Mouse (Mus musculus) spleen, adult 18-20 months (tissue): ENCODE measurements around the gene Bcl2l2.

Experiments used
- DNase-seq, 2 experiments: peaks; one replicate each; pipeline ENCODE4 v3.0.0; 2022; ENCODE audit warnings: mixed read lengths in 2 of 2

The Bcl2l2 gene

DNA sequence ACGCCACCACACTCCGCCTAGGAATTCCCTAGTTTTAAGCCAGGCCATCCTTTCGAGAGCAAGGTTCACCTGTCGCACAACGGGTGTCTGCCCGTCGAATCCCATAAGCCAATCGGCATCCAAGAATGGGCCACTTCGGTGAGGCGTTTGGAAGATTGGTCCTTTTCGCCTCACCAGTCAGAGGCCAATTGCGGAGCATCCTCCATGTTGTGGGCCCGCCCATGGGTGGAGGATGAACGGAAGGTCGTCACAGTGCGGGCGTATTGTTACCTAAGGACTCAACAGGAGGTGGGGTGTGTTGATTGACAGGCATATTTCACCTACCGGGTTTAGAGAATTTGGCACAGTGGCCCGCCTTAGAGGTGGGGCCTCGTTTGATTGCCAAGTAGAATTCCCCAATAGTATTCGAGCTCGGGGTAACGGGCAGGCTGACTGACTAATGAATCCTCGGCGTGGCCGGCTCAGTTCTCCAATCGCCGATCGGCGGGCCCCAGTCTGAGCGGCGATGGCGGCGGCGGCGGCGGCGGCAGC lies 10.5 kb downstream of the Bcl2l2 start:
- peak; percentile 93 to 94 for DNase-seq

DNA sequence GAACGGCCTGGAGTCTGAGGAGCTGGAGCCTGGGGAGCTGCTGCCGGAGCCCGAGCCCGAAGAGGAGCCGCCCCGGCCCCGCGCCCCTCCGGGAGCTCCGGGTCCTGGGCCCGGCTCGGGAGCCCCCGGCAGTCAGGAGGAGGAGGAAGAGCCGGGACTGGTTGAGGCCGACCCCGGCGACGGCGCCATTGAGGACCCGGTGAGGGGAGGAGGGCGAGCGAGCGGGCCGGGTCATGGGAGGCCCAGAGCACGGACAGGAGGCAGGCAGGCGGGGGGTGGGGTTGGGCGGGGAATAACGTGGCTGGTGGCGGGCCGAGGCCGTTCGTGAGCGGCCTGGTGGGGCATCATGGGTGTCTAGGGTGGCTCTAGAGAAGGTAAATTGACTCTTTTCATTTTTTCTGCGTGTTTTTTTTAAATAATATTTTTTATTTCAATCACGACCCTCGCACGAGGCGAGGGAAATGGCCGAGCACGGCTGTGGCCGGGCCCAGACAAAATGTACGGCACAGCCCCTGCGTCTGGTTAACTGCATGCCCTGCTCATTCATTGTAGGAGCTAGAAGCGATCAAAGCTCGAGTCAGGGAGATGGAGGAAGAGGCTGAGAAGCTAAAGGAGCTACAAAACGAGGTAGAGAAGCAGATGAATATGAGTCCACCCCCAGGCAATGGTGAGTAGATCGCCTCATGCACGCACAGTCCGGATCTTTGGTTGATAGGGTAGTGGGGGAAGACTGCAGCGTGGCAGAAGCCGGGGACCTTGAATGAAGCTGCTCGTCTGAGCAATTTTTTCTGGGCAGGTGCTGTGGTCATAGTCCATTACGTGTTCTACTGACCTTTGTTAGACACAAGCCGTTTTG lies 11.3 kb downstream of the Bcl2l2 start:
- DNase-seq, result peak in 1 of 2 experiments; percentile 60

DNA sequence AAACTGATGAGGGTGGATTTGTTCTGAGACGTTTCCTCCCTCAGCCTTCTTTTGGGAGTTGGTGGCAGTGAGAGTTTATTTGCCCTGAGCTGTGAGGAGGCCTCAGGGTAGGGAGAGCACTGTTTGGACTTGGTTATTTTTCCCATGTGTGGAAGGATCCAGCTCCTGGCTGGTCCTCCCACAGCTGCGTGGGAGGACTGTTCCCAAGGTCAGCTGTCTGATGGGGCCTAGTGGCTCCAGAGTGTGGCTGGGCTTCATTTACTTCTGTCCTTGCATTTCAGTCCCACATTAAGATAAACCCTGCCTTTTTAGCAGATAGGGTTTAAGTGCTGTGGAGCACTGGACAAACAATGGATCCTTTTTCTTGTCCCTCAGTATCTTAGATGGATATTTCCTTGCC lies 14.3 kb downstream of the Bcl2l2 start:
- no peak for DNase-seq

DNA sequence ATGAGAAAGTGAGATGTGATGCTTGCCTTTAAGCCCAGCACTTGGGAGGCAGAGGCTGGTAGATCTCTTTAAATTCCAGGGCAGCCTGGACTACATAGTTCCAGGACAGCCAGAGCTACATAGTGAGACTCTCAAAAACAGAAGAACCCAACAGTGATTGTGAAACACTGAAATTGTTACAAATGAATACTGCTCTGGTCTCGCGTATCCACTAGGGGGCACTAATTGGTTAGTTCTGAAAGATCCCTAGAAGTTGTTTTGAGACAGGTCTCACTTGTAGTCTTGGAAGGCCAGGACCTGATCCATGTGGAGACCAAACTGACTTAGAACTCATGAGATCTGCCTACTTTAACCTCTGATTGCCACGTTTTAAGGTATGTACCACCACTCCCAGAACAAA lies 17.2 kb downstream of the Bcl2l2 start:
- peak in 1 of 2 experiments; percentile 42 for DNase-seq

DNA sequence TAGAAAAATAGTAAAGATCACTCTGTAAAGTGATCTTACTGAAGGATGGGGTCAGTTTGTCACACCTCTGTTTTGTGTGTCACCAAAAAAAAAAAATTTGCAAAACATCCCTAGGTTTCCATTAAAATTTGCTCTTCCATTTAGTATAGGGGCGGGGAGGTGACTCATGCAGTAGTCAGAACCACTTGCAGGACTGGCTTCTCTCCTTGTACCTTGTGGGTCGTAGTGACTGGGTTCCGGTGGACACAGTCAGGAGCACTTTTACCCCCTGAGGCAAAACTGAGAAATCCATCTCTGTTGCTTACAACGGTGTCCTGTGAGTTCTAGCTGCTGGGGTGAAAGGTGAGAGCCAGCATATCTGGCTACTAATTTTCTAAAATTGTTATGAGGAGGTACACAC lies 20.5 kb downstream of the Bcl2l2 start:
- no peak for DNase-seq

DNA sequence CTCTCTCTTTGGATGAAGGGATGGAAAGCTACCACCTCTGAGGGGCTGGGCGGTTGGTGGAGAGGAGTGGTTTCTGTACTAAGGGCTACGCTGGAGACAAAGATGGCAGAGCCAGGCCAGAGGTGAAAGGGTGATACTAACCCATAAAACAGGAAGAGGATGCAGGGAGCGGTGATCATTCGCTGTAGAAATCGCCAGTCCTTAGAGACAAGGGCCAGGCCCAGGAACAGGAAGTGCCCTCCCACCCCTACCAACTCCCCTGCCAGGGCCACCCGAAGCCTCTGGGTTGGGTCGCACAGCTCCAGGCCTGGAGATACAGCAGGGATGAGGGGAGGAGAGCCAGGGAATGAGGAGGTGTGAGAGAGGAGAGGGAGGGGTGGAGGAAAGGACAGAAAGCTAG lies 25.5 kb downstream of the Bcl2l2 start:
- no peak for DNase-seq

DNA sequence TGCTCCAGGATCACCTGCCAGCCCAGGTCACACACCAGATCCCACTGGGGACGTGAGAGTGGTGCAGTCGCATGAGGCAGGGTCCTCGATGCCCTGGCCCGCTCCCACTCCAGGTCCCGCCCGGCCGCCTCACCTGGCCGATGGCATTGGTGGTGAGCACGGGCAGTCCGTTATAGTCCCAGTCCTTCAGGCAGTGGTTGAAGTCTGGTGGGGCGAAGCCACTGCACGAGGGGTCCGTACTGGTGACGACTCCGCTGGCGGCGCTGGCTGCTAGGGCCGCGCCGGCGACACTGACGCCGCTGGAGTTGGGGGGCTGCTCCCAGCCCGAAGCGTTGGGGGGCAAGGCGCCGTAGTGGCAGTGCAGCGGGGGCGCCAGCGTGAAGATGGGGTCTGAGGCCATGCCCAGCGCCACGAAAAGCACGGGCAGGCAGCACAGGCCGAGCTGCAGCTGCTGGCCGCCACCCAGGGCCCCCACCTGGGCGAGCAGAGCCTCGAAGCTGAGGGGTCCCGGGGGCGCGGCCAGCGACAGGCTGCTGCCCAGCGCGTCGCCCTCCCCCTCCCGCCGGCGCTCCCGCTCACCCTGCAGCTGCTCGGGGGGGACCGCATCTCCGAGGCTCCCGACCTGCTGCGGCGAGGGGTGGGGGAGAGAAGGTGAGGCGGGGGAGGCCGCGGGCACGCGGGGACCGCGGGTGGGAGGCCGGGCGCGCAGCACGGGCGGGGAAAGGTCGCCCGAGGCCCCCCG lies 29.1 kb downstream of the Bcl2l2 start:
- no peak for DNase-seq

DNA sequence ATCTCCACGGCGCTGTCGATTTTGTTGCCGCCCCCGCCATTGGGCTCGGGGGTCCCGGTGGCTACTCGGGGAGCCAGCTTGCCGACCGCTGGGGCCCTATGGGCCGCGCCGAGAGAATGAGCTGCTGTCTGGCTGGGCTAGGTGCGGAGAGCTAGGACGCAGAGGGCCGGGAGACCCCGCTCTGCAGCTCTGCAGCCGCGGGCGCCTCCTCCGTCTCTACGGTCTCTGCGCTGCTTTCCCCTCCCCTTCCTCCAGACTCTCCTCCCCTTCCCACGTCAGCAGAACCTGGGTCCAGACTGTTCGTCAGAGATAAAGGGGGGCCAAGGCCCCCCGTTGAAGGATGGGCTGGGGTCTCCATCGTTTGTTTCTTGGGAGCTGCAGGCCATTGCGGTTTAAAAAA lies 29.7 kb downstream of the Bcl2l2 start, which contains the start of gene Slc22a17:
Gene Slc22a17 (minus strand): TSS at position 247 of the 400 bp plus-strand sequence.
- peak; percentile 35 to 53 for DNase-seq

DNA sequence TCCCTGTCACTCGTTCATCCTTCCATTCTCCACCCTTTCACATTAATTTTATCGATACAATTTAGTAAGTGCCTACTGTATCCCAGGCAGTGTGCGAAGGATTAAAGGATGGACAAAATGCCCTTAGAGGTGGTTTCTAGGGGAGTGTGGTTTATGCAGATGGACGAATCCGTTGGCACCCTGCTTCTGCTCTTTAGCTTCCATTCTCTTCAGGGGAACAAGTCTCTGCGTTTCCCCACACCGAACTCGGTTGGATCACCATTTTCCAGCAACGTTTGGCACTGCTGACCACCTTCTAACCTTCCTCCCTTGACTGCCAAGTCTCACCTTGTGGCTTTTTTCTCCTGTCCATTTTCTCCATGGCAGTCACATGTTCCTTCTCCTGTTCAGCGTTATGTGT lies 30.2 kb downstream of the Bcl2l2 start:
- DNase-seq, result no peak

DNA sequence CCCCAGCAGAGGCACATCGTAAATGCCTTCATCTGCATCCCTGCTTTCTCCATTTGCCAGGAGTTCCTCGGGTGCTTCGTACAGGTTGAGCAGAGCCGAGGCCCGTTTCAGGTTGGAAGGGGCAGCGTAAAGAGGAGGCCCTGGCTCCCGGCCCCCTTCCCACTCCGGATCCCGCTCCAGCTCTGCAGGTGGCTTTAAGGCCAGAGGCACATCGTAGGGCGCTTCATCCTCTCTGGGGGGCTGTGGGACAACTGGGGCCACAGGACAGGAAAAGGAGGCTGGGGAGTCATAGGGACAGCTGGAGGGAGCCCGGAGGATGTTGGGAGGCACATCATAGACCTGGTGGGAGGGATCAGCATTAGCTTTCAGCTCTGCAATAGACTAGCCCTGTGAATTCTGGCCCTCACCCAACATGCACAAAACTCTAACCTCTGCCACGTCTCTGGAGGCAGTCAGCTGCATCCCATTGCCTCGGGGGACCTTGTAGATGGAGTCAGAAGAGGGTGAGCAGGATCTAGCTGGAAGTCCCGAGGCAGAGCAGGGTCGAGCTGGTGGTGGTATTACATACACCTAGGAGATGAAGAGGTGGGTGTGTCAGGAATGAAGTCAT lies 37.0 kb downstream of the Bcl2l2 start:
- DNase-seq, result no peak

DNA sequence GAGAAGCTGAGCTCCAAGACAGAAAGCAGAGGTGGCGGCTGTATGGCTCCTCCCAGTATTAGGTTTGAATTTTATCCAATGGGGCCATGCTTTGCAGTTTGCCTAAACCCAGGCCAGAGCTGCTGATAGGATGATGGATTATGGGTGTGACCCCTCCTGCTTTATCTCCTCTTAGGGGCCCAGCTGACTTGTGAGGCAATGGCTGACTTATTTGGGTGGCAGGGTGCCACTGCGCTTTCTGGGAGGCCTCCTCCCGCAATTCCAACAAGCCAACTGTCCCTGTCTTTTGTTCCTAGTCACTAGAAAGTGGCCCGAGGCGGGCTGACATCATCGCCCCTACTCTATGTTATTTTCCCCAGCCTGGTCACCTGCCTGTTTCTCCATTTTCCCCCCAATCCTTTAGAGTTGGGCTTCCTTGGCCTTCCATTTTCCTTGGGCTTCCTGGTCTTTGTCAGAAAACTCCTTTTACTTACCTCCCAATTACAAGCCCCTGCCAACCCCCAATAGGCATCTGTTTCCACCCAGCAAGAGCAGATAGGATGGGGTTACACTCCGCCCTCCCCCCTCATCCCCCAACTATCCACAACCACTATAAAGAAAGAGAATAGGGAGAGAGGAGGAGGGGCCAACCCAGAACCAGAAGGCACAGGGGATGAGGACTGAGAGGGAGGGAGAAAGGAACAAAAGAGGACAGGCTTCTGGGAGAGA lies 41.6 kb downstream of the Bcl2l2 start:
- no peak for DNase-seq

DNA sequence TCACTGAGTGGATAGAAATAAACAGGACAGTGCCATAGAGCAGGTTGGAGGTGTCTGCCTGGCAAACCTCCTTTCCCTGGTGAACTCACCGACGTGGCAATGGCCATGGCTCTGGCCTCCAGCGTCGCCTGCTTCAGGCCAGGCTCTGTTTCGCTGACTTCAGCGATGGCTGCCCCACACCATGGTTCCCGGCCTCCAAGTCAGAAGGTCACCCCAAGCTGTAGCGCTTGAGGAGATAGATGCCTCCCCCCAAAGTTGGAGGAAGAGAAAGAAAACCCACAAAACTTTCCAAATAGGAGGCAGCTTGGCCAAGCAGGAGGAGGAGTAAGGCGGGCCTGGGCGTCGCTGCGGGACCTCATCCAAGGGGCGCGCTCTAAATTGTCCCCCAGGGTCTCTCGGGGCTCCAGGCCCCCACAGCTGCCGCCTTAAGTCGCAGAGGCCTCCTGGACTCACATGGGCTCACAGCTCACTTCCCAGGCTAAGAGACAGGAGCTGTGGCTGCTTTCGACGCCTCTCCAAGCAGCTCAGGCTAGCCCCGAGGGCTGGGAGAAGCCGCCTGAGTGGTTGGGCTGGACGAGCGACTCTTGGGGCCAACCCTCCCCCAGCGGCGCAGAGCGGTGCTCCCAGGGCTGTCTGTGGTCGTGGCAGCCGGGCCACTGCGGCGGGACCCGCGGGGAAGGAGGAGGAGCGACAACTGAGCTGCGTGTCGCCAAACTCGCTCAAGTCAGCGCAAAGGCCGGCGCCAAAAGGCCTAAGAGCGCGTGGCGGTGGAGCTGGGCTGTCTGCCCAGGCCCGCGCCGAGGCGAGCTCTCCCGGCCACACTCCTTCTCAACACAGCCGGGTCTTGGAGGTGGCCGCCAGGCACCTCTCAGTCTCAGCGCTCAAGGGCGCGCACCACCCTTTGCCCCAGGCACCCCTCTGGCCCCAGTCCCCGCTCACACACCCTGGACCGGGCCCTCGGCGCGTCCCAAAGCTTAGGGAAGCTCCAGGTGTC lies 42.5 kb downstream of the Bcl2l2 start, which contains the start of gene Efs:
Gene Efs (minus strand): TSS at position 778 of the 994 bp plus-strand sequence.
- DNase-seq, result no peak

DNA sequence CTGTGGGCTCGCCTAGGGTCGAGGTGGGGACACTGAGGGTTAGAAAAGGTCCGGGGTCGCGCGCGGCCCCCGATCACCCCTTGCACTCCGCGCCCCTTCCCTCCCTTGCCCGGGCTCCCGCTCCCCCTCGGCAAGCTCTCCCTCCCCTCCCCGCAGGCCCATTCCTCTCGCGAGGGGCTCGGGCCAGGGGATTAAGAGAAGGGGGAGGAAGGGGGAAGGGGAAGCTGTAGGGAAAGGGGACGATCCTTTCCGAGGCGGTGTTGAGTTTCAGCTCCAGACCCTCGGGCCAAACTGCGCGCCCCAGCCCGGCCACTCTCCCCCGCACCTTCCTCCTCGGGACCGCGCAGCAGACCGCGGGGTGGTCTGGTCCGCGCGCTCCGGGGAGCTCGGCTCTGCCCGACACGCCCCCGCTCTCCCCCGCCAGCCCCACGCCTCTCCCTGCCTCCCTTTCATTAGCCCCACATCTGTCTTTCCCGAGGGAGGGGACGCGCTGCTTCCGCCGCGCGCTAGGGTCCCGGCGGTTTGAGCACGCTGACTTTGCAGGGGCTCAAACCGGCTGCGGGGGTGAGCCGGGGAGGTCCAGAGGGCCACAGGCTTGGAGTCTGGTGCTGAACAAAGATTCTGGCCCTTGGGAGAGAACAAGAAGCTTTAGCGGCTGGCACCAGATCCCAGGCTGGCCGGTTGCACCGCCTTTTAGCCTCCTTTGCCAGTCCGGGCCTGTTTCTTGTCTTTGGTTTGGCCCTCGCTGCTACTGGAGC lies 43.4 kb downstream of the Bcl2l2 start:
- no peak for DNase-seq

DNA sequence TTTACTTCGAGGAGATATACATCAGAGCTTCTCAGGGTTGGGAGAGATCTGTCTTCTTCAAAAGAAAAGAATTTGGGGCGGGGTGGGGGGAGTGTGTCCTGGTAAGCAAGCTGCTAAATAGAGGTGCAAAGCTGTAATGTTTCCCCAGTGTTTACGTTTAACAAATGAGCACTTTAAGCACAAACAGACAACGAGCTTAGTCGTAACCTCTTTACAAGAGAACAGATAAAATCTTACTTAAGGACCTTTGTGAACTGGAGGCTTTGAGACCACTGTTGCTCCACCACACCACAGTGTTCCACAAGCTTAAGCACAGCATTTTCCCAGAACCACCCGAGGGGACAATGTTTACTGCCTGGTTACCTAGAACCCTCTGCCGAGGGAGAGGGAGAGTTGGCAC lies 44.1 kb downstream of the Bcl2l2 start:
- no peak for DNase-seq

DNA sequence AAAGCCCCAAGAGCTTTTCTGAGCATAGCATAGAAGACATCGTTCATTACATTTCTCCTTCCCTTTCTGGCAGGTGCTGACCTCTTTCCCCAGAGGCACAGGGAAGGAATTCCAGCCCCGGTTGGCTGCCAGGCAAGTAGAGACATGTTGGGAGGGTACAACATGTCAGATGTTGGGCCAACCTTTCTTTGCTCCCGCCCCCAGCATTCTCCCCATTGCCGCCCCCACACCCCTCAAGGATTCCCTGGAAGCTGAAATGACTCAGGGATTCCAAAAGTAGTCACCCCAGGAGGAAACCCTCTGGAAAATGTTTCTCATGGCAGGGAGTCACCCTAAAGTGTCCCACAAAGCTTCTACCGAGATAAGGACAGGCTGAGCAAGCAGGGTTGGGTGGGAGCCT lies 46.6 kb downstream of the Bcl2l2 start:
- no peak for DNase-seq

DNA sequence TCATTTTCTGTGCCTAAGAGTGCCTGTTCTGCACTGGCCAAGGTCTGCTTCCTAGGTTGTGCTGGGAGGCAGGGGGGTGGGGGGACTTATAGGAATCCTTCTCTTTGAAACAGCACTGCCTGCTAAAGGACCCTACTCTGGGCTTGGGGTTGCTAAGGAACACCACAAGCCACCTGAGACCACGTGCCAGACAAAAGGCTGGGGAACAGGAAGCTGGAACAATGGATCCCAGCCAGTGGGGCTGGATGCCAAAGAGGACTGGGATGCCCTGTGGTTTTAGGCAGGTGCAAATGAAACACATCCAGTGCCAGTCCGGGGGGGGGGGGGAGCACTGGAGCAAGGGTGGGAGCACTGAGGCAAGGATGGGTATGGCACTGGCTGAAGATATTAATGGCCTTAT lies 47.3 kb downstream of the Bcl2l2 start:
- DNase-seq, result no peak

DNA sequence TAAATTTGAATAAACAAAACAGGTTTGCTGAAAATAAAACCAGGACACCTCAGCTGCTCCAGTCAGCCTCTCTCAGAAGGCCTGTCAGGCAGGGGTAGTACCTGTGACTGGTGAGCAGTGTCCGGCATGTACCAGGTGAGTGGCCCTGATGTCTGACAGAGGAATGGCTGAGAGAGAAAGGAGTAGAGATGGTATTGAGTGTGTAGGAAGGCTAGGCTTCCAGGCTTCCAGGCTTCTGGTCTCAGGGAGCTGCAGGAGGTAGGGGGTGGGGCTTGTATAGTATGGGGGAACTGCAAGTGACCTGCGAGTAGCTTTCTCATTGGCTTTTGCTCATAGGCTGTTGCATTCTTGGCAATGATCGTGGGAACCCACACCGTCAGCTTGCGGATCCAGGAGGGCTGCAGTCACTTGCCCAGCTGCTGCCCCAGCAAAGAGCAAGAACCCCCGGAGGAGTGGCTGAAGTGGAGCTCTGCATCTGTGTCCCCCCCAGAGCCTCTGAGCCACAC lies 49.5 kb downstream of the Bcl2l2 start, which contains the start of gene Il25:
Gene Il25 (plus strand): TSS at position 51 of the 506 bp plus-strand sequence.
- no peak for DNase-seq

DNA sequence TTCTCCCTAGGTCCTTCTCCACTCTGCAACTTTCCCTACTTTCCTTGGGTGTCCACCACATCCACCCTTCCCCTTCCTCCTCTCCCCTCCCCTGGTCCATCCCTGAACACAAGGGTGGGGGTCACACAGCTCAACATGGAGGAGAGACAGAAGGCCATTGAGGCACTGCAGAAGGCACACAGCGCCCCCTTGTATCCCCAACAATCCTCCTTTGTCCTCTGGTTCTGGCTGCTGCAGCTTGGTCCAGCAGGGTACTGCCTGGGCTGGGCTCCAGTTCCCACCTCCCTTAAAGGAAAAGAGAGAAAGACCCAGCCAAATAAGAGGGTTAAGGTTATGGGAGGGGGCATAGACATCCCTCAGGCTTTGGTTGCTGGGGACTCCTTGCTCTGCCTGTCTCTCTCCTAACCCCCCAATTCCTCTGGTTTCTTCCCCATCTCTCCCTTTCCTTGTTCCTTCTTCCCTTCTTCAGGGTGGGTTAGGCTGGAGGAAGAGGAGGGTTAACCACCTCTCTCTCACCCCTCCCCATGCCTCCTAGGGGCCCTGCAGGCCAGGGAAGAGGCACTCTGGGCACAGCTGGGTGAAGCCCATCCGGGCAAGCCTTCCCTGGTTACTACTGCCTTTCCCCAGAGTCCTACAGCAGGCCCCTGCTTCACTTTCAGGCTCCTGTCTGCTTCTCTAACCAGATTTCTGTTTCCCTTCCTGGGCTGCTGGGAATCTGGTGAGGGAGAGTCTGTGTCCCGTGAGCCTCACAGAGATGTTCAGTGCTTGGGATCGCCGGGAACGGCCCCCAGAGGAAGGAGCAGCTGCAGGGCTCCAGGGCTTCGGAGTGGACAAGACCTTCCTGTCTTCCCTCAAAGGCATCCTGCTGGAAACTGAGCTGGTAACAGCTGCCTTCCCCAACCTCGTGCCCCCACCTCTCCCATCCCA lies 53.0 kb downstream of the Bcl2l2 start, which contains the start of gene Cmtm5:
Gene Cmtm5 (plus strand): TSS at position 358 of the 927 bp plus-strand sequence.
- DNase-seq, result no peak

DNA sequence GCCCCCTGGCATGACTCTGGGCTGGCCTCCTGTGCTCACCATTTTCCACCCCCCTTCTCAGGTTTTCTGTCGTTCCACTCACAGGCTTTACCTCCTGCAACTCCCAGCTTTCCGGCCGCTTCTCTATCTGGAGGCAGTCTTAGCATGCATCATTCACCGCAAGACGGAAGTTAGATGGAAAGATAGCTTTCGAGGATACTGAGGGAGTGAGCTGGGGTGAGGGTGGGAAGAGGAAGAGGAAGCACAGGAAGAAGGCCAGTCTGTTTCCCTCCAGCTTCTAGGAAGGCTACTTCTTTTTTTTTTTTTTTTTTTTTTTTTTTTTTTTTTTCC lies 53.6 kb downstream of the Bcl2l2 start:
- DNase-seq, result no peak
